Mouse (Mus musculus) cerebellum, adult 2 months (tissue): ENCODE measurements at regions not wholly inside any gene's neighbourhood (a gene's known extent, or its start where the extent isn't known, plus 50 kb on each side); places are given as distances from the start of the nearest gene placed in this dataset.

Experiments
- DNase-seq, 2 experiments: peaks; one replicate each; pipeline ENCODE4 v3.0.0; 2021
- H3K27ac ChIP-seq: fragments of 200-500 bp; 2 replicates; pipeline ENCODE4 v1.5.1; 2012; ENCODE audit warnings: low read length, control low read depth, inconsistent platforms; ENCODE audit not compliant: insufficient read depth
- H3K27me3 ChIP-seq: fragments of 200-500 bp; 2 replicates; pipeline ENCODE4 v1.6.1; 2012; ENCODE audit warnings: inconsistent platforms, mild to moderate bottlenecking, low read length, moderate library complexity; ENCODE audit not compliant: control insufficient read depth, insufficient read depth
- H3K4me1 ChIP-seq: fragments of 200-500 bp; 2 replicates; pipeline ENCODE4 v1.6.1; 2011; ENCODE audit warnings: low read length; ENCODE audit not compliant: control insufficient read depth, insufficient read depth
- H3K4me3 ChIP-seq: fragments of 200-500 bp; replicated peaks from 2 replicates; pipeline ENCODE3; 2011; ENCODE audit warnings: mild to moderate bottlenecking, low read depth, low read length, control low read depth; ENCODE audit not compliant: insufficient read depth
- CTCF ChIP-seq: fragments of 200-500 bp; IDR thresholded peaks from 2 replicates; pipeline ENCODE4 v1.5.1; 2011; ENCODE audit warnings: low read depth, mild to moderate bottlenecking, control low read depth, low read length, moderate library complexity, borderline replicate concordance; ENCODE audit not compliant: insufficient read depth
- POLR2A ChIP-seq: fragments of 200-500 bp; IDR thresholded peaks from 2 replicates; pipeline ENCODE4 v1.6.1; 2011; ENCODE audit warnings: low read length, control low read depth, borderline replicate concordance; ENCODE audit not compliant: insufficient read depth
- WGBS: fragments of 180-500 bp; shearing (Covaris S2); methylation state at CpG from one replicate; pipeline ENCODE4 v1.1.7; 2018; 5-methylcytosine and 5-hydroxymethylcytosine counted together

DNA sequence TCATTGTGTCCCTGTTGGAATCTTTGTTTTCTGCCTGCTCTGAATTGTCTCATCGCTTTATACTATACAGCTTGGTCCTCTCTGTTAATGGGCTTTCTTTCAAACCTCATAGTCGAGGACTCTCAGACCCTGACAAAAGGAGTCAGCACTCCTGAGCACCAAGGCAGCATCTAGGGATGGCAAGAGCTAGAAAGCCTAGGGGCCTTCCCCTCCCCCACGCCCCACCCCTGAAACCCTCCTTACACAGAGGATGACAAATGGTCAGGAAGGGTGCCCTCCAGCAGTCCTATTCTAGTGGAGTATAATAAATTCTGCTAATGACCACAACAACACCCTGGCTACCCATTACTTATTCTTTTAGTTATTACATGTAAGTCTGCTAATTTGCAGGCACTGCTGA, 74.4 kb downstream of the Tbx19 start:
- H3K27me3 ChIP-seq, result 0 out of 2 replicates have a peak, but pooled peaks cover 1% of the 10 kb centered on the region
- H3K27ac ChIP-seq, result no peak overlapping the region
- no peak for DNase-seq
- H3K4me3 ChIP-seq, result no peak overlapping the region
- TF ChIP-seq POLR2A (no peak), CTCF (no peak)
- H3K4me1 ChIP-seq, result no peaks in the 10 kb centered on the region
- 63% methylated on average over 3 of the region's 3 CpGs for WGBS

GRCm38 (mm10) chr1:165084753-165085152, 75.8 kb downstream of the Tbx19 start:
- 0 out of 2 replicates have a peak, but pooled peaks cover 1% of the 10 kb centered on the region for H3K27me3 ChIP-seq
- no peaks in the 10 kb centered on the region for H3K4me1 ChIP-seq
- no peak for DNase-seq
- TF ChIP-seq CTCF, result no peak
- TF ChIP-seq POLR2A, result no peak
- 90% methylated on average over 9 of the region's 9 CpGs for WGBS
- no peak overlapping the region for H3K27ac ChIP-seq
- H3K4me3 ChIP-seq, result no peak overlapping the region

DNA sequence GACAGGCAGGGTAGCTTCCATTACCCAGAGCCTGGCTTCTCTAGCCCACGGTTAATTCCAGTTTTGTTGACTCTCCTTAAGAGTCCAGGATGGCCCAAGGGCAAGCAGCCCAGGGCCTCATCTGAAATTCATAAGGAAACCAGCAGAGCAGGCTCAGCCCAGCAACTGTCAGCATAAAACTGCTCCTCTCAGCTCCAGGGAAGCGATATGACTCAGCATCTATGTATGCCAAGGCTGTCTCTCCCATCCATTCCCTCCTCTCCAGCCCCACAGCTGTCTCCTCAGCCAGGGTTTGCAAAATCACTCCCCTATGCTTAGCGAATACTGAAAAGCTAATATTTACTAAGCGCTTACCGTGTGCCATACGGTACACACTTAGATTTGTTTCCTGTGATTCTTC, 76.4 kb downstream of the Tbx19 start:
- H3K27ac ChIP-seq, result no peak overlapping the region
- H3K4me1 ChIP-seq, result no peaks in the 10 kb centered on the region
- H3K4me3 ChIP-seq, result no peak overlapping the region
- H3K27me3 ChIP-seq, result 0 out of 2 replicates have a peak, but pooled peaks cover 1% of the 10 kb centered on the region
- no peak for DNase-seq
- no peak for TF ChIP-seq POLR2A
- TF ChIP-seq CTCF, result no peak
- 57% methylated on average over 6 of the region's 6 CpGs for WGBS

GRCm38 (mm10) chr1:165080351-165080750, 80.2 kb downstream of the Tbx19 start:
- no peak overlapping the region for H3K4me3 ChIP-seq
- 83% methylated on average over 9 of the region's 9 CpGs for WGBS
- DNase-seq, result no peak
- no peak overlapping the region for H3K27ac ChIP-seq
- TF ChIP-seq CTCF (no peak), POLR2A (no peak)
- no peaks in the 10 kb centered on the region for H3K4me1 ChIP-seq
- H3K27me3 ChIP-seq, result no peaks in the 10 kb centered on the region

DNA sequence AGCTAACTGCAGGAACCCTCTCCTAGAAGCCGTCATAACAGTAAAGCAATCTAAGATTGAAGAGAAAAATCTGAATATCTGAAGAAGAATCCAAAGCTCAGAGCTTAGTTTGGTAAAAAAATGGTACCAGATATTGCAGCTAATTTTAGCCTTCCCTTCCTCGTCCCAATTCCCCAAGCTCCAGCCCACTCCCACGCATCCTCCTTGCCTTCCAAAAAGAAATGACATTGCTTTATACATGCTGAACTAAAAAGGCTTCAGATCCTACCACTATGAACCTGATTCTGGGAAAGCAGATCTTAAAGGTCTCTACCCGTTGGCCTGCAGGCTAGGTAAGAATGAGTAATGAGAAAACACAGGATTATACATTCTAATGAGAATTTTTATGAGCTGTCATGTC, 83.3 kb downstream of the Tbx19 start:
- no peak for DNase-seq
- WGBS, result 73% methylated on average over 4 of the region's 4 CpGs
- TF ChIP-seq CTCF, result no peak
- no peak for TF ChIP-seq POLR2A
- H3K4me3 ChIP-seq, result no peak overlapping the region
- H3K27ac ChIP-seq, result no peak overlapping the region
- no peaks in the 10 kb centered on the region for H3K27me3 ChIP-seq
- H3K4me1 ChIP-seq, result no peaks in the 10 kb centered on the region

- peak in 1 of 2 experiments; percentile 18 for DNase-seq
- no peak for TF ChIP-seq POLR2A
- TF ChIP-seq CTCF, result no peak
- H3K4me1 ChIP-seq, result no peaks in the 10 kb centered on the region
- WGBS, result 22% methylated on average over 5 of the region's 5 CpGs
- no peak overlapping the region for H3K4me3 ChIP-seq
- H3K27me3 ChIP-seq, result no peaks in the 10 kb centered on the region; the same call in 1 of the 2 replicates
- no peak overlapping the region for H3K27ac ChIP-seq
These were observed 85.1 kb downstream of the Tbx19 start for GRCm38 (mm10) chr1:165075301-165076082.

- no peak for DNase-seq
- Histone ChIP-seq H3K27ac (no peak overlapping the region), H3K4me1 (no peaks in the 10 kb centered on the region), H3K27me3 (no peaks in the 10 kb centered on the region; the same call in 1 of the 2 replicates), H3K4me3 (no peak overlapping the region)
- no peak for TF ChIP-seq CTCF
- TF ChIP-seq POLR2A, result no peak
- WGBS, result 72% methylated on average over 4 of the region's 4 CpGs
These were observed 88.6 kb downstream of the Tbx19 start for GRCm38 (mm10) chr1:165071831-165072491.

DNA sequence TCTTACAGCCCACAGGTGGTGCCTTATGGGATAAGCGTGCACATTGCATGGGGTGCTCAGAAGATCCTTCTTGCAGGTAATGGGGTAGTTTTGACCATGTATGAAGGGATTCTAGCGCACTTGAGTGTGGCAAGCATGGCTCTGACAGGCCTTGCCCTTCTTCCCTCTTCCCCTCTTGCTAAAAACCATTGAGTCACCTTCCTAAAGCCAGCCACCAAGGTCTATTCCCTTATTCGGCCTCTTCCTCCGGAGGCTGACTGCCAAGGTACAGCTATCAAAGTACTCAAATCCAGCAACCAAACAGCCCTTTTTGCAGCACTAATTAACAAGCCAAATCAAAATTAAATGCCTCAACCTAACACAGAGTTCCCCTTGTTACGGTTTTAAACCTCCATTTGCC, 95.6 kb downstream of the Tbx19 start:
- Histone ChIP-seq H3K27me3 (no peaks in the 10 kb centered on the region), H3K27ac (no peak overlapping the region), H3K4me3 (no peak overlapping the region), H3K4me1 (no peaks in the 10 kb centered on the region)
- WGBS, result 88% methylated on average over 5 of the region's 5 CpGs
- DNase-seq, result no peak
- TF ChIP-seq POLR2A (no peak), CTCF (no peak)
